Mouse (Mus musculus) cortical plate, adult 2 months (tissue): ENCODE measurements at regions not wholly inside any gene's neighbourhood (a gene's known extent, or its start where the extent isn't known, plus 50 kb on each side); places are given as distances from the start of the nearest gene placed in this dataset.

Experiments
- CTCF ChIP-seq: fragments of 200-500 bp; IDR thresholded peaks from 2 replicates; pipeline ENCODE4 v1.5.1; 2011; ENCODE audit warnings: mild to moderate bottlenecking, control low read depth, low read length; ENCODE audit not compliant: insufficient read depth; ENCODE audit errors: extremely low read depth
- POLR2A ChIP-seq: fragments of 200-500 bp; IDR thresholded peaks from 2 replicates; pipeline ENCODE4 v1.6.1; 2011; ENCODE audit warnings: mild to moderate bottlenecking, low read length, control low read depth; ENCODE audit not compliant: insufficient read depth; ENCODE audit errors: extremely low read depth

- no peak for TF ChIP-seq CTCF
- no peak for TF ChIP-seq POLR2A
Measured at GRCm38 (mm10) chr8:89962799-89963198, 385.3 kb downstream of the Tox3 start.
